Mouse (Mus musculus): ENCODE data around the gene Usf1.

Gene Usf1

GRCm38 (mm10) chr1:171410947-171411484 lies at the start of gene Usf1:
Usf1 (plus strand) TSS chr1:171411313.
- DNase-seq (ENCODE audit: low spot score): peak; percentile 97

GRCm38 (mm10) chr1:171365934-171366333 lies 45.2 kb upstream of the Usf1 start:
- no peak for DNase-seq (ENCODE audit: low spot score)

- no peak for DNase-seq (ENCODE audit: low spot score)
Observed at GRCm38 (mm10) chr1:171369845-171370556, 41.1 kb upstream of the Usf1 start, which contains the start of gene Nectin4. Nectin4 (plus strand) TSS chr1:171370099.

- no peak for DNase-seq (ENCODE audit: low spot score)
Observed at GRCm38 (mm10) chr1:171372880-171373279, 38.2 kb upstream of the Usf1 start.

GRCm38 (mm10) chr1:171373946-171374345 lies 37.2 kb upstream of the Usf1 start:
- DNase-seq (ENCODE audit: low spot score): no peak

- DNase-seq (ENCODE audit: low spot score): no peak
Observed at GRCm38 (mm10) chr1:171375646-171376097, 35.4 kb upstream of the Usf1 start.

- DNase-seq (ENCODE audit: low spot score): no peak
Observed at GRCm38 (mm10) chr1:171378298-171378697, 32.8 kb upstream of the Usf1 start.

GRCm38 (mm10) chr1:171379935-171380599 lies 31.0 kb upstream of the Usf1 start:
- peak; percentile 83 for DNase-seq (ENCODE audit: low spot score)

- DNase-seq (ENCODE audit: low spot score): no peak
Observed at GRCm38 (mm10) chr1:171382096-171382620, 29.0 kb upstream of the Usf1 start.

GRCm38 (mm10) chr1:171384361-171384760 lies 26.8 kb upstream of the Usf1 start:
- DNase-seq (ENCODE audit: low spot score): no peak

GRCm38 (mm10) chr1:171385171-171385570 lies 25.9 kb upstream of the Usf1 start:
- peak; percentile 26 for DNase-seq (ENCODE audit: low spot score)

GRCm38 (mm10) chr1:171387099-171387498 lies 24.0 kb upstream of the Usf1 start:
- DNase-seq (ENCODE audit: low spot score): peak; percentile 69

GRCm38 (mm10) chr1:171388376-171389102 lies 22.6 kb upstream of the Usf1 start, which contains the start of gene Arhgap30:
Arhgap30 (plus strand) TSS chr1:171388954.
- no peak for DNase-seq (ENCODE audit: low spot score)

GRCm38 (mm10) chr1:171390101-171390500 lies 21.0 kb upstream of the Usf1 start:
- no peak for DNase-seq (ENCODE audit: low spot score)

- DNase-seq (ENCODE audit: low spot score): no peak
Observed at GRCm38 (mm10) chr1:171401821-171402220, 9.3 kb upstream of the Usf1 start.

GRCm38 (mm10) chr1:171402991-171403390 lies 8.1 kb upstream of the Usf1 start:
- DNase-seq (ENCODE audit: low spot score): no peak

GRCm38 (mm10) chr1:171407263-171407662 lies 3.9 kb upstream of the Usf1 start:
- no peak for DNase-seq (ENCODE audit: low spot score)

GRCm38 (mm10) chr1:171410231-171410630 lies 882 bp upstream of the Usf1 start:
- DNase-seq (ENCODE audit: low spot score): no peak

- no peak for DNase-seq (ENCODE audit: low spot score)
Observed at GRCm38 (mm10) chr1:171411492-171411941, 404 bp downstream of the Usf1 start.

- peak; percentile 62 for DNase-seq (ENCODE audit: low spot score)
Observed at GRCm38 (mm10) chr1:171412001-171412441, 908 bp downstream of the Usf1 start.

GRCm38 (mm10) chr1:171412446-171412845 lies 1.3 kb downstream of the Usf1 start:
- DNase-seq (ENCODE audit: low spot score): peak; percentile 59

- no peak for DNase-seq (ENCODE audit: low spot score)
Observed at GRCm38 (mm10) chr1:171413608-171414007, 2.5 kb downstream of the Usf1 start.

Data from retina, embryonic 14.5 days (tissue).